Mouse (Mus musculus): ENCODE measurements at regions not wholly inside any gene's neighbourhood (a gene's known extent, or its start where the extent isn't known, plus 50 kb on each side); places are given as distances from the start of the nearest gene placed in this dataset.

- no peak for DNase-seq (ENCODE audit: low spot score in 2 of 2)
These were observed 59.9 kb upstream of the Prelid3b start for GRCm38 (mm10) chr2:174532671-174533363.

- DNase-seq (ENCODE audit: low spot score in 2 of 2) = no peak
These were observed 67.8 kb upstream of the Prelid3b start for GRCm38 (mm10) chr2:174540717-174541116.

GRCm38 (mm10) chr2:174547207-174547606 lies 74.3 kb upstream of the Prelid3b start:
- peak in 1 of 2 experiments; percentile 31 for DNase-seq (ENCODE audit: low spot score in 2 of 2)

- peak in 1 of 2 experiments; percentile 33 for DNase-seq (ENCODE audit: low spot score in 2 of 2)
These were observed 74.8 kb upstream of the Prelid3b start for GRCm38 (mm10) chr2:174547701-174548100.

GRCm38 (mm10) chr2:174548776-174549175 lies 75.9 kb upstream of the Prelid3b start:
- no peak for DNase-seq (ENCODE audit: low spot score in 2 of 2)

GRCm38 (mm10) chr2:174555778-174556177 lies 82.9 kb upstream of the Prelid3b start:
- no peak for DNase-seq (ENCODE audit: low spot score in 2 of 2)

- DNase-seq (ENCODE audit: low spot score in 2 of 2) = no peak
These were observed 81.4 kb upstream of the Zfp831 start for GRCm38 (mm10) chr2:174561828-174562429.

GRCm38 (mm10) chr2:174563917-174564316 lies 79.4 kb upstream of the Zfp831 start:
- no peak for DNase-seq (ENCODE audit: low spot score in 2 of 2)

- DNase-seq (ENCODE audit: low spot score in 2 of 2) = no peak
These were observed 78.5 kb upstream of the Zfp831 start for GRCm38 (mm10) chr2:174564817-174565216.

GRCm38 (mm10) chr2:174565891-174566290 lies 77.4 kb upstream of the Zfp831 start:
- DNase-seq (ENCODE audit: low spot score in 2 of 2) = no peak

- no peak for DNase-seq (ENCODE audit: low spot score in 2 of 2)
These were observed 76.6 kb upstream of the Zfp831 start for GRCm38 (mm10) chr2:174566752-174567151.

GRCm38 (mm10) chr2:174574804-174575507 lies 68.4 kb upstream of the Zfp831 start:
- DNase-seq (ENCODE audit: low spot score in 2 of 2) = no peak

GRCm38 (mm10) chr2:174575546-174575945 lies 67.8 kb upstream of the Zfp831 start:
- no peak for DNase-seq (ENCODE audit: low spot score in 2 of 2)

GRCm38 (mm10) chr2:174580906-174581703 lies 62.2 kb upstream of the Zfp831 start:
- no peak for DNase-seq (ENCODE audit: low spot score in 2 of 2)

- no peak for DNase-seq (ENCODE audit: low spot score in 2 of 2)
These were observed 59.1 kb upstream of the Zfp831 start for GRCm38 (mm10) chr2:174584272-174584671.

All from adrenal gland, adult 18-20 months (tissue).